Mouse (Mus musculus) forebrain, embryonic 10.5 days (tissue): ENCODE data around the gene Bcar3. TPM values are rescaled to one million over a fixed set of nuclear protein-coding genes. Genes with fewer than 3 reads are reported as not detected.

ENCODE experiments used
- DNase-seq: peaks from one replicate; pipeline ENCODE4 v3.0.0-alpha.2; 2017; ENCODE audit warnings: low spot score; ENCODE audit errors: extremely low spot score
- H3K27ac ChIP-seq: fragments of 300-500 bp; sonication (generic); 2 replicates; pipeline ENCODE4 v1.5.1; 2016; ENCODE audit warnings: mild to moderate bottlenecking
- H3K27me3 ChIP-seq: fragments of 300-500 bp; sonication (generic); 2 replicates; pipeline ENCODE4 v1.6.1; 2016; ENCODE audit warnings: mild to moderate bottlenecking; ENCODE audit not compliant: poor library complexity, severe bottlenecking
- H3K36me3 ChIP-seq: fragments of 300-500 bp; sonication (generic); replicated peaks from 2 replicates; pipeline ENCODE4 v1.6.1; 2016; ENCODE audit warnings: mild to moderate bottlenecking, moderate library complexity
- H3K4me1 ChIP-seq: fragments of 300-500 bp; sonication (generic); 2 replicates; pipeline ENCODE4 v1.6.1; 2016
- H3K4me3 ChIP-seq: fragments of 300-500 bp; sonication (generic); 2 replicates; pipeline ENCODE4 v1.5.1; 2016; ENCODE audit warnings: mild to moderate bottlenecking, moderate library complexity
- H3K9me3 ChIP-seq: fragments of 300-500 bp; sonication (generic); 2 replicates; pipeline ENCODE4 v1.6.1; 2016; ENCODE audit warnings: mild to moderate bottlenecking, moderate library complexity
- WGBS: fragments of 180-500 bp; shearing (Covaris S2); methylation state at CpG from one replicate; pipeline ENCODE4 v1.1.7; 2016; 5-methylcytosine and 5-hydroxymethylcytosine counted together
- polyA plus RNA-seq: library from polyadenylated mRNA; unstranded; fragments of >200 nt; fragmentation: Nextera tagmentation; extraction: Ambion mirVana; gene quantifications from 2 replicates; pipeline ENCODE4 v1.2.1, GENCODE M21; 2016

Bcar3 gene
- polyA plus RNA-seq, 1 experiment from 2014 or later: 15.7 TPM

- Histone ChIP-seq H3K27me3 (no peaks in the 10 kb centered on the region), H3K36me3 (0 out of 2 replicates have a peak, but pooled peaks cover 2% of the 10 kb centered on the region), H3K4me1 (peaks cover 40% of the 10 kb centered on the region), H3K27ac (no peak overlapping the region), H3K9me3 (no peaks in the 10 kb centered on the region), H3K4me3 (no peak overlapping the region)
- DNase-seq: no peak
- 81% methylated on average over 7 of the region's 7 CpGs for WGBS
Observed at GRCm38 (mm10) chr3:122438143-122438825, 144.3 kb downstream of the Bcar3 start.

DNA sequence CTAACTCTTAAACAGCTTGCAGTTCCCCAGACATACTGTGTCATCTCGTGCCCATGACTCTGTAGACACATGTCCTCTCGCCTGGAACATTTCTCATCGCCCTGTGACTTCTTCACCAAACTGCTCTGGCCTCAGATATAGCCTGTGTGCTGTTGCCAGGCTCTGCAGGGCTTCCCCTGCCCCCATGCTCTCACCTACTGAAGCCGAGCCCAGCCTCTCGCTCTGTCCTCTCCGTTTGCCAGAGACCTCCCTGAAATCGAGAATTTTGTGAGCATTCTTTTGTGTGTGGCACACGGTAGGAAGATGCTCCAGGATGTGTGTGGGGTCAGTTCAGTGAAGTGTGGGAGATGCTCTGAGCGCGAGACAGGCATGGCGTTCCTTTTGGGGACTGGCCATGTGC, 151.8 kb downstream of the Bcar3 start:
- no peak overlapping the region for H3K4me3 ChIP-seq
- 0 out of 2 replicates have a peak, but pooled peaks cover 10% of the 10 kb centered on the region for H3K4me1 ChIP-seq
- WGBS: 92% methylated on average over 11 of the region's 11 CpGs
- H3K36me3 ChIP-seq: peaks cover 46% of the 10 kb centered on the region
- no peak for DNase-seq
- no peaks in the 10 kb centered on the region; the same call in 1 of the 2 replicates for H3K9me3 ChIP-seq
- no peaks in the 10 kb centered on the region for H3K27me3 ChIP-seq
- no peak overlapping the region for H3K27ac ChIP-seq

GRCm38 (mm10) chr3:122446678-122447077, 152.7 kb downstream of the Bcar3 start:
- Histone ChIP-seq H3K9me3 (no peaks in the 10 kb centered on the region; the same call in 1 of the 2 replicates), H3K4me1 (0 out of 2 replicates have a peak, but pooled peaks cover 10% of the 10 kb centered on the region), H3K4me3 (no peak overlapping the region), H3K27ac (no peak overlapping the region), H3K36me3 (peaks cover 48% of the 10 kb centered on the region), H3K27me3 (no peaks in the 10 kb centered on the region)
- 78% methylated on average over 8 of the region's 8 CpGs for WGBS
- no peak for DNase-seq

DNA sequence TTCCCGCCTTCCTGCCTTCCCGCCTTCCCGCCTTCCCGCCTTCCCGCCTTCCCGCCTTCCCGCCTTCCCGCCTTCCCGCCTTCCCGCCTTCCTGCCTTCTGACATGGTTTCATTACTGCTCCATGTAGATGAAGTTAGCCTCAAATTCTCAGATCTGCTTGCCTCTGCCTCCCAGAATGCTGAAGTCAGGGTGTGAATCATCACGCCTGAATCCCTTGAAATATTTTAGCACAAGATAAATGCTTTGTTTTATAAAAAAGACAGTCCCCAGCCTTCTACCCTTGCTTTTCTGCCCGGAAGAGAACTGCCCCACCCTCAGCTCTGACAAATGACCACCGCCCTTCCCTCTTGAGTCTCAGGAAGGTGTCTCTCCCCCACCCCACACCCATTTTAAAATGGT, 154.3 kb downstream of the Bcar3 start:
- Histone ChIP-seq H3K27me3 (no peaks in the 10 kb centered on the region), H3K36me3 (peaks cover 48% of the 10 kb centered on the region), H3K4me3 (no peak overlapping the region), H3K9me3 (no peaks in the 10 kb centered on the region; the same call in 1 of the 2 replicates), H3K4me1 (0 out of 2 replicates have a peak, but pooled peaks cover 10% of the 10 kb centered on the region), H3K27ac (no peak overlapping the region)
- 95% methylated on average over 13 of the region's 13 CpGs for WGBS
- no peak for DNase-seq

- Histone ChIP-seq H3K27me3 (no peaks in the 10 kb centered on the region), H3K4me3 (no peak overlapping the region), H3K4me1 (0 out of 2 replicates have a peak, but pooled peaks cover 10% of the 10 kb centered on the region), H3K27ac (no peak overlapping the region), H3K9me3 (no peaks in the 10 kb centered on the region; the same call in 1 of the 2 replicates), H3K36me3 (peaks cover 33% of the 10 kb centered on the region)
- DNase-seq: no peak
- 90% methylated on average over 7 of the region's 7 CpGs for WGBS
Observed at GRCm38 (mm10) chr3:122450041-122450440, 156.1 kb downstream of the Bcar3 start.

DNA sequence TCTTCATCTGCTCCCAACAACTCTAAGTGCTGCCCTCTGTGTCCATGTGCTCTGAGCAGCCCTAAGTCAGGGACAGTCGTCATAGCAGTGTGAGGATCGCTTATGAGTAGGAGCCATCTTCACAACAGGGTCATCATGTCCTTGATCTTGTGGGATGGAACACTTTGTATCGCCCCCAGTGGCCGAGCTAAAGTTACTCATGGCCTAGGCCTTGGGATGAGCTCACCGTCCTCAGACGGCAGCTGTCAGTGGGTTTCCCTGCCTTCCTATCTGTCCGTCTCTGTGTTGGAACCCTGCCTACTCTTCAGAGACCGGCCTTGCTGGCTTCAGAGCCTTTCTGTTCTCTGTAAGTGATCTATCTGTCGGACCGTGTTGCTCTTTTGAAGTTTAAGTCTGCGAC, 159.9 kb downstream of the Bcar3 start:
- Histone ChIP-seq H3K4me1 (peaks cover 28% of the 10 kb centered on the region), H3K36me3 (peaks cover 15% of the 10 kb centered on the region), H3K27me3 (no peaks in the 10 kb centered on the region), H3K9me3 (no peaks in the 10 kb centered on the region), H3K4me3 (no peak overlapping the region), H3K27ac (no peak overlapping the region)
- no peak for DNase-seq
- 90% methylated on average over 11 of the region's 11 CpGs for WGBS

- Histone ChIP-seq H3K9me3 (no peaks in the 10 kb centered on the region), H3K4me3 (no peak overlapping the region), H3K4me1 (peaks cover 50% of the 10 kb centered on the region), H3K27me3 (no peaks in the 10 kb centered on the region), H3K36me3 (peaks cover 5% of the 10 kb centered on the region; the same call in 1 of the 2 replicates), H3K27ac (no peak overlapping the region)
- DNase-seq: no peak
- WGBS: 91% methylated on average over 4 of the region's 4 CpGs
Observed at GRCm38 (mm10) chr3:122456156-122456555, 162.2 kb downstream of the Bcar3 start.

DNA sequence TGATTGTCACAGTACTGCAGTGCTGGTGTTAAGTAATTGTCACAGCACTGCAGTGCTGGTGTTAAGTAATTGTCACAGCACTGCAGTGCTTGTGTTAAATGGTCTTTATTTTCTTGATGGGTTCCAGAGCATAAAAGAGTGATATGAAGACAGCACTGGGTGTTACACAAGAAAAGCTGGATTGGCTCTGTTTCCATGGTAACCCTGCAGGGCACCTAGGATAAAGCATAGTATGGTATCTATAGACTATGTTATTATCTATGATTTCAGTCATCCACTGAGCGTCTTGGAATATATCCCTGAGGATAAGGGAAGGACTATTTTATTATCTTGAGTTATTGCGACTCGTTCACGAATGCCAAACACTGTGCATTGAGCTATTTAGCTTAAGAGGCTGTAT, 162.9 kb downstream of the Bcar3 start:
- Histone ChIP-seq H3K9me3 (no peaks in the 10 kb centered on the region), H3K27ac (no peak overlapping the region), H3K27me3 (no peaks in the 10 kb centered on the region), H3K36me3 (peaks cover 5% of the 10 kb centered on the region; the same call in 1 of the 2 replicates), H3K4me3 (no peak overlapping the region), H3K4me1 (peaks cover 57% of the 10 kb centered on the region)
- no peak for DNase-seq
- whole genome bisulfite sequencing: 94% methylated on average over 4 of the region's 4 CpGs

DNA sequence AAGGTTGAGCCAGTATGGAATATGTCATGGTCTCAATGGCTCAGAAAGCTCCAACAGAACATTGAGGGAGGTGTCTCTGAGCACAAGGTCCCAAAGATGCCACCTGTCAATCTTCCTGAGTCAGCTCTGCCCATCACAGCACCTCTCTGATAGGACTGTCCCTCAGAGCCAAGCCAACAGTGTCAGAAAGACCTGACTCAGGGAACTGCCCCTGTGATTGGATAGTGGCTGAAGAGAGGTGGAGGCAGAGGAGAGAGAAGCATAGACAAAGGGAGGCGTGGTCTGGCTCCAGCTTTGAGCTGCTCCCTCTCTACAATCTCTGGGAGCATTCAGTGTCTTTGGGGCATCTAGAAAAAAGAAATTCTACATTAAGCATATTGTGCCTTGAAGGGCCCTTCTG, 163.8 kb downstream of the Bcar3 start:
- H3K27ac ChIP-seq: peak overlapping the region; percentile 63; the same call in 1 of the 2 replicates
- no peaks in the 10 kb centered on the region for H3K27me3 ChIP-seq
- H3K9me3 ChIP-seq: no peaks in the 10 kb centered on the region
- peaks cover 66% of the 10 kb centered on the region for H3K4me1 ChIP-seq
- no peak overlapping the region for H3K4me3 ChIP-seq
- DNase-seq: no peak
- WGBS: 10% methylated on average over 1 of the region's 1 CpGs
- peaks cover 5% of the 10 kb centered on the region; the same call in 1 of the 2 replicates for H3K36me3 ChIP-seq

DNA sequence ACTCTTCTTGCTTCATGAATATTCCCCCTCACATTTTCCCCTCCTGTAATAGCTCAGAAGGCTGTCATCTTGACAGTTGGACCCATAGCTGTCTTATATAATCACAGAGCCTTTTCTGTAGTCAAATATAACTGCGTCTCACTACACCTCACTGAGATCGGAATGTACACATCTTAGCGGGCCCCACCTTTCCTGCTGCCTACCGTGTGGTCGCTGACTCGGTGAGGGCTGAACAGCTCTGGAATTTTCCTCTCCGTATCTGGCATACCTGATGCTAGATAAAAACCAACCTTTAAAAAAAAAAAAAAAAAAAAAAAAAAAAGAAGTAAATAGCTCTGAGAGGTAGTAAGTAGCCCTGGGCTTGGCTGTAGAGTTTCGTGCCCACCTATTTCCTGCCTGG, 164.8 kb downstream of the Bcar3 start:
- Histone ChIP-seq H3K27me3 (no peaks in the 10 kb centered on the region), H3K4me1 (peaks cover 76% of the 10 kb centered on the region), H3K4me3 (no peak overlapping the region), H3K36me3 (peaks cover 5% of the 10 kb centered on the region; the same call in 1 of the 2 replicates), H3K27ac (no peak overlapping the region), H3K9me3 (no peaks in the 10 kb centered on the region)
- WGBS: 83% methylated on average over 8 of the region's 8 CpGs
- no peak for DNase-seq

GRCm38 (mm10) chr3:122460848-122461511, 167.0 kb downstream of the Bcar3 start:
- peaks cover 84% of the 10 kb centered on the region for H3K4me1 ChIP-seq
- H3K9me3 ChIP-seq: no peaks in the 10 kb centered on the region
- H3K27me3 ChIP-seq: no peaks in the 10 kb centered on the region
- WGBS: 7% methylated on average over 8 of the region's 8 CpGs
- DNase-seq: peak; percentile 75
- peak overlapping the region; percentile 29; the same call in 1 of the 2 replicates for H3K4me3 ChIP-seq
- peak overlapping the region; percentile 88 for H3K27ac ChIP-seq
- H3K36me3 ChIP-seq: no peaks in the 10 kb centered on the region; the same call in 1 of the 2 replicates

GRCm38 (mm10) chr3:122461512-122461881, 167.6 kb downstream of the Bcar3 start:
- WGBS: 27% methylated on average over 11 of the region's 11 CpGs
- no peaks in the 10 kb centered on the region for H3K9me3 ChIP-seq
- H3K4me3 ChIP-seq: peak overlapping the region; percentile 29; the same call in 1 of the 2 replicates
- no peak for DNase-seq
- peak overlapping the region; percentile 88 for H3K27ac ChIP-seq
- peaks cover 86% of the 10 kb centered on the region for H3K4me1 ChIP-seq
- H3K27me3 ChIP-seq: no peaks in the 10 kb centered on the region
- no peaks in the 10 kb centered on the region for H3K36me3 ChIP-seq
